Mouse (Mus musculus) stomach, postnatal 0 days (tissue): ENCODE data around the gene Hes5.

Source experiments
- CTCF ChIP-seq: IDR thresholded peaks from 2 replicates; pipeline ENCODE4 v1.5.1; 2016; ENCODE audit warnings: antibody characterized with exemption, low read depth, mild to moderate bottlenecking, moderate library complexity
- EP300 ChIP-seq: optimal IDR thresholded peaks from 2 replicates; pipeline ENCODE3; 2016; ENCODE audit warnings: antibody characterized with exemption

- TF ChIP-seq CTCF (no peak), EP300 (no peak)
Measured at GRCm38 (mm10) chr4:154948940-154949588, 11.7 kb upstream of the Hes5 start.
